ENCODE assay signal across 23 mouse cellular contexts in the genomic region with DNA sequence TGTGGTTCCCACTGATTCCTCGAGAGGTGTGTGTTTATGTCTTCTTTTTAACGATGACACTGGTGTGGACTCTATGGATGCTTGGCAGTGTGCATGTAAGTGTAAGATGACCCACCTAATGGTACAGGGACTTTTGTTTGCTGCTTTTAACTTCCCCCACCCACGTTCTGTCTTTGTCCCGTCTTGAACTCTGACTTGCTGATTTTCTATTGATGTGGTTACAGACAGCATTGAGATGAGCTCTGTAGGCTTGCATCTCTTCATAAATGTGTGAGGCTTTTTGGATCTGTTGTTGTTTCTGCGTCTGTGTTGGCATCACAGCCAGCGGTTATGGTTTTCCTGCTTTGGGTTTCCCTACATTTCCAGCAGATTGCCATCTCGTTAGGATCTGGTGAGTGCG. TPM values are rescaled to one million over a fixed set of nuclear protein-coding genes. Genes with fewer than 3 reads are reported as not detected.
DNase-seq lines count a peak whose midpoint lies in the region; ATAC-seq and TF ChIP-seq lines count a peak whose summit lies in the region.
"Had no signal": no experiment of that assay in that cellular context is flagged by ENCODE, and none has a peak within 500 bp of the region (broad histone marks: within the 10 kb centered on the region; RNA-seq: fewer than 3 reads in every experiment).

No protein-coding gene starts in this region.

- H3K4me1 ChIP-seq in spleen, adult 2 months (ENCODE audit: control insufficient read depth, insufficient read depth, insufficient read length) = peaks cover 10% of the 10 kb centered on the region
- H3K4me1 ChIP-seq in liver, embryonic 13.5 days (replicated peaks) = peaks cover 97% of the 10 kb centered on the region
- no peaks in the 10 kb centered on the region for H3K4me1 ChIP-seq in forebrain, embryonic 11.5 days (replicated peaks; ENCODE audit: control insufficient read depth, insufficient read depth, low read length)

- no peak overlapping the region for H3K4me3 ChIP-seq in spleen, adult 2 months (ENCODE audit: extremely low read depth, insufficient read depth, insufficient read length)
- H3K4me3 ChIP-seq in liver, embryonic 13.5 days (replicated peaks) = no peak overlapping the region
- no peak overlapping the region for H3K4me3 ChIP-seq in forebrain, embryonic 11.5 days (ENCODE audit: low read depth, low read length)
- H3K4me3 ChIP-seq: embryonic facial prominence, embryonic 15.5 days; kidney, embryonic 15.5 days; limb, embryonic 13.5 days; megakaryocyte, embryonic 14.5 days; neural tube, embryonic 12.5 days had no signal

- DNase-seq in spleen, adult 2 months (ENCODE audit: low read depth in 1 of 2, low spot score in 2 of 2) = no peak
- no peak for DNase-seq in spleen, postnatal 10 days (ENCODE audit: low spot score in 2 of 2)
- peak; percentile 59 for DNase-seq in T-cell, adult 2 months (ENCODE audit: low spot score)
- DNase-seq in liver, embryonic 13.5 days = no peak
- DNase-seq in urinary bladder, postnatal 4 days (ENCODE audit: low spot score in 2 of 2) = no peak
- no peak for DNase-seq in forebrain, embryonic 11.5 days (ENCODE audit: low spot score)
- DNase-seq in adrenal gland, postnatal 10 days = no peak
- DNase-seq: adrenal gland, postnatal 25 days; cerebellum, adult 8-10 months; forebrain, postnatal 0 days; kidney, adult 11 months; kidney, postnatal 36 days; lung, embryonic 14.5 days; lung, postnatal 36 days; midbrain, embryonic 14.5 days; right cerebral cortex, postnatal 14 days had no signal

- H3K9ac ChIP-seq in liver, embryonic 13.5 days = peak overlapping the region; percentile 14; the same call in 1 of the 2 replicates
- H3K9ac ChIP-seq in forebrain, embryonic 11.5 days (ENCODE audit: low read length) = no peak overlapping the region
- H3K9ac ChIP-seq: embryonic facial prominence, embryonic 15.5 days; forebrain, postnatal 0 days; kidney, embryonic 15.5 days; limb, embryonic 13.5 days; lung, embryonic 14.5 days; neural tube, embryonic 12.5 days had no signal

- no peaks in the 10 kb centered on the region for H3K9me3 ChIP-seq in liver, embryonic 13.5 days (replicated peaks)
- no peaks in the 10 kb centered on the region for H3K9me3 ChIP-seq in forebrain, embryonic 11.5 days (ENCODE audit: control insufficient read depth, low read length)
- H3K9me3 ChIP-seq: embryonic facial prominence, embryonic 15.5 days; kidney, embryonic 15.5 days; limb, embryonic 13.5 days; neural tube, embryonic 12.5 days had no signal

- 0 out of 2 replicates have a peak overlapping the region, but pooled peaks have one; percentile 63 for H3K4me2 ChIP-seq in liver, embryonic 13.5 days
- no peak overlapping the region for H3K4me2 ChIP-seq in forebrain, embryonic 11.5 days (ENCODE audit: low read depth, low read length, severe bottlenecking)
- H3K4me2 ChIP-seq: embryonic facial prominence, embryonic 15.5 days; heart, embryonic 11.5 days; kidney, embryonic 15.5 days; limb, embryonic 13.5 days; lung, embryonic 14.5 days; neural tube, embryonic 12.5 days had no signal

- WGBS in spleen, adult 2 months = 72% methylated on average over 8 of the region's 8 CpGs
- 79% methylated on average over 8 of the region's 8 CpGs for WGBS in liver, embryonic 13.5 days (ENCODE audit: insufficient replicate concordance)
- 94% methylated on average over 8 of the region's 8 CpGs for WGBS in forebrain, embryonic 11.5 days

- no peak for TF ChIP-seq CTCF in spleen, adult 2 months (IDR thresholded peaks at IDR 0.05; ENCODE audit: extremely low read depth, insufficient read depth, insufficient read length, insufficient replicate concordance)

- H3K27ac ChIP-seq in spleen, adult 2 months (ENCODE audit: insufficient read depth, low read length) = 0 out of 2 replicates have a peak overlapping the region, but pooled peaks have one; percentile 11
- peak overlapping the region; percentile 94 for H3K27ac ChIP-seq in liver, embryonic 13.5 days
- no peak overlapping the region for H3K27ac ChIP-seq in forebrain, embryonic 11.5 days (ENCODE audit: low read depth, low read length)
- H3K27ac ChIP-seq: embryonic facial prominence, embryonic 15.5 days; kidney, embryonic 15.5 days; limb, embryonic 13.5 days; neural tube, embryonic 12.5 days had no signal

- TF ChIP-seq POLR2A in spleen, adult 2 months (IDR thresholded peaks at IDR 0.05; ENCODE audit: low read depth, low read length) = no peak

- ATAC-seq in liver, embryonic 13.5 days (ENCODE audit: low read depth) = no peak
- no peak for ATAC-seq in forebrain, embryonic 11.5 days (replicated peaks; ENCODE audit: low FRiP score)
- ATAC-seq: forebrain, postnatal 0 days; hindbrain, embryonic 16.5 days had no signal

- H3K27me3 ChIP-seq in spleen, adult 2 months (ENCODE audit: control insufficient read depth, insufficient read depth, low read length) = no peaks in the 10 kb centered on the region
- H3K27me3 ChIP-seq in liver, embryonic 13.5 days = no peaks in the 10 kb centered on the region
- H3K27me3 ChIP-seq in forebrain, embryonic 11.5 days (ENCODE audit: control insufficient read depth, insufficient read depth, low read length) = no peaks in the 10 kb centered on the region
- H3K27me3 ChIP-seq: embryonic facial prominence, embryonic 15.5 days; kidney, embryonic 15.5 days; limb, embryonic 13.5 days; megakaryocyte, embryonic 14.5 days; neural tube, embryonic 12.5 days had no signal

- H3K36me3 ChIP-seq in spleen, adult 2 months (ENCODE audit: control insufficient read depth, insufficient read depth, low read length) = no peaks in the 10 kb centered on the region
- H3K36me3 ChIP-seq in liver, embryonic 13.5 days = peaks cover 19% of the 10 kb centered on the region
- H3K36me3 ChIP-seq in forebrain, embryonic 11.5 days (ENCODE audit: control insufficient read depth, insufficient read depth, low read length) = no peaks in the 10 kb centered on the region
- H3K36me3 ChIP-seq: embryonic facial prominence, embryonic 15.5 days; kidney, embryonic 15.5 days; limb, embryonic 13.5 days; neural tube, embryonic 12.5 days had no signal

RNA-seq across cellular contexts. Expression of a gene that starts 8.5 kb away (rescaled TPM):
- polyA plus RNA-seq in spleen, adult 2 months (2012; rRNA removed) = 12.3 and 15.2 TPM in 2 replicates
- polyA plus RNA-seq in liver, embryonic 13.5 days (2015; fragmentation: Nextera tagmentation; extraction: Ambion mirVana) = 35.0 and 42.2 TPM in 2 replicates
- 27.8 and 29.4 TPM in 2 replicates for polyA plus RNA-seq in forebrain, embryonic 11.5 days (2014; fragmentation: Nextera tagmentation; extraction: Ambion mirVana)
- 100 to 1,000 TPM; 123 to 151 TPM for total RNA-seq in adrenal gland, postnatal 10 days (2021)
